Mouse (Mus musculus): ENCODE results near the gene Eif4ebp2. TPM values are rescaled to one million over a fixed set of nuclear protein-coding genes. Genes with fewer than 3 reads are reported as not detected.

The Eif4ebp2 gene
- polyA plus RNA-seq, 1 experiment: not detected

- Histone ChIP-seq H3K4me3 (ENCODE audit: insufficient read depth, low read depth, low read length) (no peak overlapping the region), H3K4me1 (ENCODE audit: control insufficient read depth, insufficient read depth, low read length) (no peaks in the 10 kb centered on the region; the same call in 1 of the 2 replicates), H3K27ac (ENCODE audit: insufficient read depth, low read depth, low read length) (no peak overlapping the region)
- TF ChIP-seq POLR2A (IDR thresholded peaks at IDR 0.05; ENCODE audit: insufficient read depth, low read depth, low read length) (no peak), CTCF (IDR thresholded peaks at IDR 0.05; ENCODE audit: insufficient read depth, low read depth, low read length) (no peak)
- 58% methylated on average over 5 of the region's 5 CpGs for WGBS
Observed at GRCm38 (mm10) chr10:61389020-61389419, 63.4 kb downstream of the Eif4ebp2 start.

DNA sequence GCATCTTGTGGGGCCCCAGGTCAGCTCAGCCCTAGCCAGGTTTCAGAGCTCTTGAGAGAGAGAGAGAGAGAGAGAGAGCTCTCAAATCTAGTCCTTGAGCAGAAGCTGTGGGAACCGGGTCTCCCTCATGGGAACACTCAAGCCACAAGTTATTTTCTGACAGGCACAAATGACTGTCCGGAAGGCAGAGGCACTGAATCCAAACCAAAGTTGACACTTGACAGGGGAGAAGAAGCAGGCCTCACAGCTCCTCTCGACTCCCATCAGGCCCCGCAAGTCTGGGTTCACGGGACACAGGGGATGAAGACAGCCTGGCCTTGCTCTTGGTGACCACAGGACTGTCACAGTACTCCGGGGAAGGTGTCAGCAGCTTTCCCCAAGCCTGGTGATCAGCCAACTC lies 66.2 kb downstream of the Eif4ebp2 start:
- H3K4me3 ChIP-seq (ENCODE audit: insufficient read depth, low read depth, low read length): no peak overlapping the region
- 87% methylated on average over 6 of the region's 6 CpGs for WGBS
- no peak for TF ChIP-seq CTCF (IDR thresholded peaks at IDR 0.05; ENCODE audit: insufficient read depth, low read depth, low read length)
- no peak for TF ChIP-seq POLR2A (IDR thresholded peaks at IDR 0.05; ENCODE audit: insufficient read depth, low read depth, low read length)
- H3K27ac ChIP-seq (ENCODE audit: insufficient read depth, low read depth, low read length): no peak overlapping the region
- H3K4me1 ChIP-seq (ENCODE audit: control insufficient read depth, insufficient read depth, low read length): peaks cover 16% of the 10 kb centered on the region

GRCm38 (mm10) chr10:61385174-61385573 lies 67.3 kb downstream of the Eif4ebp2 start:
- peaks cover 21% of the 10 kb centered on the region for H3K4me1 ChIP-seq (ENCODE audit: control insufficient read depth, insufficient read depth, low read length)
- H3K27ac ChIP-seq (ENCODE audit: insufficient read depth, low read depth, low read length): no peak overlapping the region
- no peak for TF ChIP-seq CTCF (IDR thresholded peaks at IDR 0.05; ENCODE audit: insufficient read depth, low read depth, low read length)
- TF ChIP-seq POLR2A (IDR thresholded peaks at IDR 0.05; ENCODE audit: insufficient read depth, low read depth, low read length): no peak
- 82% methylated on average over 6 of the region's 6 CpGs for WGBS
- no peak overlapping the region for H3K4me3 ChIP-seq (ENCODE audit: insufficient read depth, low read depth, low read length)

DNA sequence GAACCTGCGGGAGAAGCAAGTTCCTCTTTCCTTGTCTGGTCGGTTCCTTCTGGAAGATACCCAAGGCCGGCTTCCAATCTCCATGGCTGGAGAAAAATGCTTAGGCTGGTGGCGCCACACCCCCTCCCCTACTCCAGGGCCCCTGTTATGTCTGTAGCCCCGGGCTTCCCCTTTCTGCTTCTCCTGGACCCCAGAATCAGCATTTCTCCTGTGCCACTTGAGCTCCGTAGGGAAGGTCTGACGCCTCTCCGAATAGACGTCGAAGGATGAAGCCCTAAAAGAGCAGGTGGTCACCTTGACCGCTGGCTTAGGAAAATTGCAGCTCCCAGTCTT lies 68.8 kb downstream of the Eif4ebp2 start:
- peaks cover 28% of the 10 kb centered on the region for H3K4me1 ChIP-seq (ENCODE audit: control insufficient read depth, insufficient read depth, low read length)
- 12% methylated on average over 11 of the region's 11 CpGs for WGBS
- TF ChIP-seq POLR2A (IDR thresholded peaks at IDR 0.05; ENCODE audit: insufficient read depth, low read depth, low read length): no peak
- TF ChIP-seq CTCF (IDR thresholded peaks at IDR 0.05; ENCODE audit: insufficient read depth, low read depth, low read length): no peak
- H3K27ac ChIP-seq (ENCODE audit: insufficient read depth, low read depth, low read length): no peak overlapping the region
- peak overlapping the region; percentile 57 for H3K4me3 ChIP-seq (ENCODE audit: insufficient read depth, low read depth, low read length)

DNA sequence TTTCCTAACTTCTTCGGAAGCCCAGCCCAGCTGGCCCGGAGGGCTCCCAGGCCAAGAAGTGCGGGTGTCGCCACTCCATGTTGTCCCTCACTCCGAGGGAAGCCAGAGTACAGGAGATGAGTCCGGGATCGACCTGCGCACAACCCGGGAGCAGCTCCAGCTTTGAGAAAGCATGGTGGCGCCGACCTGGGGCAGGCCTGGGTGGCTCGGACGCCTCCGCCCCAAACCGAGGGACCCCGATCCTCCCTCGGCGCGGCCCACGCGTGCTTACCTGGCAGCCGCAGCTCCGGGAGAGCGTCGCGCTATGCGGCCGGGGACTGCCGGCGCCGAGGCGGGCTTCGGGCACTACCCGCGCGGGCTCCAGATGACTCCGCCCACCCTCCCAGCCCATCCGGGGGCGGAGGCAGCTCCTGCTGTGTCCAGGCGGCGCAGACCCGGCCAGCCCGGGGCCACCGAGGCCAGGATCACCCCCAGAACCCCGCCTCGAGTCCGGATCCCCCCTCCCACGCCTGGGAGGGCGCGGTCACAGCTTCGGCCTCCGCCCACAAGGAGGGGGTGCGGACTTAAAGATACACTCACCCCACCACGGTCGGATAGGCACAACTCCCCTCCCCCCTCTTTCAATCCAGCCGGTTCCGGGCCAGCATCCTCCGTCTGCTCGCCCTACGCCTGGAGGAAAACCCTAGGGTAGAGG lies 69.3 kb downstream of the Eif4ebp2 start, which contains the start of gene Pald1:
Gene Pald1 (minus strand): TSS at position 510 of the 694 bp plus-strand sequence.
- Histone ChIP-seq H3K4me1 (ENCODE audit: control insufficient read depth, insufficient read depth, low read length) (peaks cover 29% of the 10 kb centered on the region), H3K27ac (ENCODE audit: insufficient read depth, low read depth, low read length) (no peak within 1 kb of the TSS), H3K4me3 (ENCODE audit: insufficient read depth, low read depth, low read length) (peak within 1 kb of the TSS; percentile 57)
- TF ChIP-seq POLR2A (IDR thresholded peaks at IDR 0.05; ENCODE audit: insufficient read depth, low read depth, low read length) (0 out of 2 replicates have a peak, but pooled peaks have one; percentile 14), CTCF (IDR thresholded peaks at IDR 0.05; ENCODE audit: insufficient read depth, low read depth, low read length) (no peak)
- under 1% methylated on average over 60 of the region's 60 CpGs for WGBS

- TF ChIP-seq POLR2A (IDR thresholded peaks at IDR 0.05; ENCODE audit: insufficient read depth, low read depth, low read length) (no peak), CTCF (IDR thresholded peaks at IDR 0.05; ENCODE audit: insufficient read depth, low read depth, low read length) (no peak)
- Histone ChIP-seq H3K4me3 (ENCODE audit: insufficient read depth, low read depth, low read length) (peak overlapping the region; percentile 57), H3K4me1 (ENCODE audit: control insufficient read depth, insufficient read depth, low read length) (peaks cover 29% of the 10 kb centered on the region), H3K27ac (ENCODE audit: insufficient read depth, low read depth, low read length) (no peak overlapping the region)
- 22% methylated on average over 8 of the region's 8 CpGs for WGBS
Observed at GRCm38 (mm10) chr10:61382281-61382731, 70.2 kb downstream of the Eif4ebp2 start.

DNA sequence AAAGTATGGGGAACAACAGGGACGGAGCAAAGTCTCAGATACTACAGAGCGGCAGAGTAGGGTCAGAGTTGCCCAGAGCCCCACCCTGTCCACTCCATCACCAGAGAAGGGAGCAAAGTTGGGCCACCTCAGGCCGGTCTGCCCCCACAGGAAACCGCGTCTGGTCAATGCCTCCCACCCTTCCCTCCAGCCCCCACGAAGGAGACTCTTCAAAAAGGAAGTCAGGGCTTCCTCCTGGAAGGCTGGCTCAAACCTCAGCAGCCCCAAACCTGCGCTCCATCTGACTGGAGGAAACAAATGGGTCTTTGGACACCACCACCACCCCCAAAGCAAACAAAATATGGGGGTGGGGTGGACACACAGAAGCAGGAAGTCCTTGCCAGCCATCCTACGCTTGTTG lies 70.6 kb downstream of the Eif4ebp2 start:
- Histone ChIP-seq H3K4me3 (ENCODE audit: insufficient read depth, low read depth, low read length) (peak overlapping the region; percentile 4; the same call in 1 of the 2 replicates), H3K4me1 (ENCODE audit: control insufficient read depth, insufficient read depth, low read length) (peaks cover 29% of the 10 kb centered on the region), H3K27ac (ENCODE audit: insufficient read depth, low read depth, low read length) (no peak overlapping the region)
- no peak for TF ChIP-seq POLR2A (IDR thresholded peaks at IDR 0.05; ENCODE audit: insufficient read depth, low read depth, low read length)
- no peak for TF ChIP-seq CTCF (IDR thresholded peaks at IDR 0.05; ENCODE audit: insufficient read depth, low read depth, low read length)
- WGBS: 53% methylated on average over 8 of the region's 8 CpGs

DNA sequence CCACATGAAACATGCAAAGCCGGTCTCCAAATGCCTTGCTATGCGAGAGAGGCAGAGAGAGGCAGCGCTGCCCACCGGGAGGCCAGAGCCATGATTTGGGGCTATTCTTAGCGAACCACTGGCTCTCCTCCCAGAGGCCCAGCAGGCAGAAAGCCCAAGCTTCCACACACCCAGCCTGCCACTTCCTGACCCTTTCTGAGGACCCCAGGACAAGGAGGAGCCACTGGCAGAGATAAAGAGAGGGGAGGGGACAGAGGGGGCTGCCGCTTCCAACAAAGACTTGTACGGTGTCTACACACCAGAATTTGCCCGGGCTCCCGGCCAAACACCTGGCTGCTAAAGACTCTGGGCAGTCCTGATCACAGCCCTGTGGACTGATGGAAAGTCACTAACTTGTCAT lies 72.3 kb downstream of the Eif4ebp2 start:
- WGBS: 57% methylated on average over 9 of the region's 9 CpGs
- H3K4me3 ChIP-seq (ENCODE audit: insufficient read depth, low read depth, low read length): no peak overlapping the region

GRCm38 (mm10) chr10:61379340-61380040 lies 73.0 kb downstream of the Eif4ebp2 start:
- WGBS: 86% methylated on average over 13 of the region's 13 CpGs

More for the DNA sequence above, 72.3 kb downstream of the Eif4ebp2 start:
- Histone ChIP-seq H3K4me1 (ENCODE audit: control insufficient read depth, insufficient read depth, low read length) (peaks cover 33% of the 10 kb centered on the region), H3K27ac (ENCODE audit: insufficient read depth, low read depth, low read length) (peak overlapping the region; percentile 36)
- TF ChIP-seq POLR2A (IDR thresholded peaks at IDR 0.05; ENCODE audit: insufficient read depth, low read depth, low read length): no peak
- TF ChIP-seq CTCF (IDR thresholded peaks at IDR 0.05; ENCODE audit: insufficient read depth, low read depth, low read length): no peak

More at GRCm38 (mm10) chr10:61379340-61380040, 73.0 kb downstream of the Eif4ebp2 start:
- Histone ChIP-seq H3K4me1 (ENCODE audit: control insufficient read depth, insufficient read depth, low read length) (peaks cover 35% of the 10 kb centered on the region), H3K4me3 (ENCODE audit: insufficient read depth, low read depth, low read length) (no peak overlapping the region), H3K27ac (ENCODE audit: insufficient read depth, low read depth, low read length) (peak overlapping the region; percentile 36; the same call in 1 of the 2 replicates)
- TF ChIP-seq POLR2A (IDR thresholded peaks at IDR 0.05; ENCODE audit: insufficient read depth, low read depth, low read length) (no peak), CTCF (IDR thresholded peaks at IDR 0.05; ENCODE audit: insufficient read depth, low read depth, low read length) (no peak)
